In genomic region chr19:27585566-27585965, GRCm38 (mm10) we compare ENCODE assay signal across 23 mouse cellular contexts.
DNase-seq lines count a peak whose midpoint lies in the region; ATAC-seq and TF ChIP-seq lines count a peak whose summit lies in the region.
"Had no signal": no experiment of that assay in that cellular context is flagged by ENCODE, and none has a peak within 500 bp of the region (broad histone marks: within the 10 kb centered on the region; RNA-seq: fewer than 3 reads in every experiment).

No protein-coding gene starts in this region.

- TF ChIP-seq CTCF in lung, postnatal 0 days (IDR thresholded peaks at IDR 0.05), result no peak
- no peak for TF ChIP-seq CTCF in brain, embryonic 14.5 days (IDR thresholded peaks at IDR 0.05; ENCODE audit: borderline replicate concordance, extremely low read depth, insufficient read depth, insufficient read length)
- TF ChIP-seq CTCF in forebrain, postnatal 0 days (IDR thresholded peaks at IDR 0.05; ENCODE audit: low read depth), result no peak

- H3K27me3 ChIP-seq in lung, postnatal 0 days (replicated peaks; ENCODE audit: insufficient read depth, low read length), result no peaks in the 10 kb centered on the region
- no peaks in the 10 kb centered on the region for H3K27me3 ChIP-seq in neural tube, embryonic 14.5 days (ENCODE audit: control insufficient read depth, insufficient read depth, low read length)
- H3K27me3 ChIP-seq in forebrain, postnatal 0 days (ENCODE audit: insufficient read depth, low read length), result no peaks in the 10 kb centered on the region
- H3K27me3 ChIP-seq: embryonic facial prominence, embryonic 13.5 days; embryonic facial prominence, embryonic 15.5 days; forebrain, embryonic 12.5 days had no signal

- H3K36me3 ChIP-seq in lung, postnatal 0 days (ENCODE audit: insufficient read depth, low read length), result no peaks in the 10 kb centered on the region
- no peaks in the 10 kb centered on the region for H3K36me3 ChIP-seq in neural tube, embryonic 14.5 days (ENCODE audit: control insufficient read depth, insufficient read depth, low read length)
- H3K36me3 ChIP-seq in forebrain, postnatal 0 days (ENCODE audit: insufficient read depth), result no peaks in the 10 kb centered on the region
- H3K36me3 ChIP-seq: embryonic facial prominence, embryonic 13.5 days; embryonic facial prominence, embryonic 15.5 days; forebrain, embryonic 10.5 days; forebrain, embryonic 12.5 days had no signal

- DNase-seq in lung, postnatal 0 days (ENCODE audit: low spot score), result peak; percentile 43
- no peak for DNase-seq in lung, postnatal 14 days
- no peak for DNase-seq in neural tube, embryonic 10.5 days (ENCODE audit: extremely low spot score, low spot score)
- peak; percentile 48 for DNase-seq in brain, embryonic 14.5 days (ENCODE audit: low read depth)
- DNase-seq in forebrain, postnatal 0 days, result no peak
- DNase-seq: adrenal gland, adult 8-10 months; adrenal gland, postnatal 14 days; adrenal gland, postnatal 36 days; cerebellum, adult 11 months; cerebellum, adult 18-20 months; cerebellum, adult 8-10 months; cerebellum, adult 9-11 months; cerebellum, postnatal 14 days; cerebellum, postnatal 36 days; embryo, embryonic 11 days had no signal

- no peaks in the 10 kb centered on the region for H3K9me3 ChIP-seq in lung, postnatal 0 days (ENCODE audit: low read length)
- H3K9me3 ChIP-seq in neural tube, embryonic 14.5 days (ENCODE audit: control insufficient read depth, low read length), result no peaks in the 10 kb centered on the region
- H3K9me3 ChIP-seq in forebrain, postnatal 0 days (ENCODE audit: low read length), result no peaks in the 10 kb centered on the region
- H3K9me3 ChIP-seq: embryonic facial prominence, embryonic 13.5 days; embryonic facial prominence, embryonic 15.5 days; forebrain, embryonic 10.5 days; forebrain, embryonic 12.5 days had no signal

- H3K9ac ChIP-seq in lung, postnatal 0 days (replicated peaks; ENCODE audit: low read depth), result no peak overlapping the region
- H3K9ac ChIP-seq in neural tube, embryonic 14.5 days (replicated peaks; ENCODE audit: low read depth, low read length), result no peak overlapping the region
- no peak overlapping the region for H3K9ac ChIP-seq in forebrain, postnatal 0 days
- H3K9ac ChIP-seq: embryonic facial prominence, embryonic 13.5 days; embryonic facial prominence, embryonic 15.5 days; forebrain, embryonic 12.5 days had no signal

- no peak overlapping the region for H3K27ac ChIP-seq in lung, postnatal 0 days (ENCODE audit: low read length)
- no peak overlapping the region for H3K27ac ChIP-seq in neural tube, embryonic 14.5 days (ENCODE audit: low read depth, low read length)
- H3K27ac ChIP-seq in forebrain, postnatal 0 days (ENCODE audit: low read depth, low read length), result no peak overlapping the region
- H3K27ac ChIP-seq: embryonic facial prominence, embryonic 13.5 days; embryonic facial prominence, embryonic 15.5 days; forebrain, embryonic 10.5 days; forebrain, embryonic 12.5 days had no signal

- no peaks in the 10 kb centered on the region for H3K4me1 ChIP-seq in lung, postnatal 0 days (ENCODE audit: insufficient read depth, low read depth, low read length)
- H3K4me1 ChIP-seq in neural tube, embryonic 14.5 days (ENCODE audit: control insufficient read depth, insufficient read depth, low read length), result no peaks in the 10 kb centered on the region
- H3K4me1 ChIP-seq in forebrain, postnatal 0 days (ENCODE audit: insufficient read depth), result peaks cover 14% of the 10 kb centered on the region
- H3K4me1 ChIP-seq: embryonic facial prominence, embryonic 13.5 days; forebrain, embryonic 10.5 days had no signal

- WGBS in lung, postnatal 0 days, result 63% methylated on average over 6 of the region's 6 CpGs
- 42% methylated on average over 6 of the region's 6 CpGs for WGBS in neural tube, embryonic 14.5 days
- WGBS in forebrain, postnatal 0 days, result 50% methylated on average over 6 of the region's 6 CpGs

- no peak for TF ChIP-seq POLR2A in brain, embryonic 14.5 days (IDR thresholded peaks at IDR 0.05; ENCODE audit: borderline replicate concordance, extremely low read depth, insufficient read depth, insufficient read length, poor library complexity, severe bottlenecking)

- peak; percentile 73 for TF ChIP-seq EP300 in lung, postnatal 0 days (IDR thresholded peaks at IDR 0.05)

- no peak overlapping the region for H3K4me2 ChIP-seq in lung, postnatal 0 days (replicated peaks; ENCODE audit: low read depth, low read length)
- H3K4me2 ChIP-seq in neural tube, embryonic 14.5 days (ENCODE audit: low read depth, low read length), result no peak overlapping the region
- H3K4me2 ChIP-seq in forebrain, postnatal 0 days (ENCODE audit: low read depth), result no peak overlapping the region
- H3K4me2 ChIP-seq: embryonic facial prominence, embryonic 13.5 days; embryonic facial prominence, embryonic 15.5 days; forebrain, embryonic 12.5 days had no signal

- peak; percentile 67 for ATAC-seq in lung, postnatal 0 days
- peak; percentile 44; the same call in 1 of the 2 replicates for ATAC-seq in neural tube, embryonic 14.5 days (ENCODE audit: low read depth)
- no peak for ATAC-seq in forebrain, postnatal 0 days
- ATAC-seq: forebrain, embryonic 14.5 days; forebrain, embryonic 16.5 days had no signal

- H3K4me3 ChIP-seq in lung, postnatal 0 days (ENCODE audit: low read depth, low read length), result no peak overlapping the region
- H3K4me3 ChIP-seq in neural tube, embryonic 14.5 days (ENCODE audit: low read depth, low read length), result no peak overlapping the region
- H3K4me3 ChIP-seq in forebrain, postnatal 0 days (ENCODE audit: low read depth, low read length), result no peak overlapping the region
- H3K4me3 ChIP-seq: embryonic facial prominence, embryonic 13.5 days; embryonic facial prominence, embryonic 15.5 days; erythroblast, embryonic 14.5 days; forebrain, embryonic 10.5 days; forebrain, embryonic 12.5 days had no signal

Comparison
In these comparisons a context has a peak if more than half of its experiments do, and no peak if none do; other contexts are left out.
1. DNase-seq: peak in lung, postnatal 0 days (single experiment) and brain, embryonic 14.5 days (single experiment); none in lung, postnatal 14 days (single experiment), neural tube, embryonic 10.5 days (single experiment) and forebrain, postnatal 0 days (single experiment).